Mouse (Mus musculus) urinary bladder, postnatal 14 days (tissue): ENCODE results near the gene C77080.
A peak's percentile ranks its signal among the peaks of the same experiment; 100 is the strongest.

ENCODE experiments used
- DNase-seq: peaks from one replicate; pipeline ENCODE4 v3.0.0; 2021; ENCODE audit warnings: low spot score

C77080 gene

GRCm38 (mm10) chr4:129237843-129238441 lies 23.3 kb downstream of the C77080 start:
- no peak for DNase-seq

- DNase-seq: peak; percentile 47
Observed at GRCm38 (mm10) chr4:129236236-129236813, 24.9 kb downstream of the C77080 start.

GRCm38 (mm10) chr4:129235147-129235546 lies 26.1 kb downstream of the C77080 start:
- DNase-seq: no peak

GRCm38 (mm10) chr4:129234488-129234887 lies 26.7 kb downstream of the C77080 start:
- DNase-seq: peak; percentile 48

- DNase-seq: peak; percentile 70
Observed at GRCm38 (mm10) chr4:129232561-129233360, 28.4 kb downstream of the C77080 start.

GRCm38 (mm10) chr4:129231594-129232450 lies 29.4 kb downstream of the C77080 start:
- DNase-seq: peak; percentile 95

GRCm38 (mm10) chr4:129230926-129231325 lies 30.3 kb downstream of the C77080 start:
- DNase-seq: no peak

GRCm38 (mm10) chr4:129227985-129228381 lies 33.2 kb downstream of the C77080 start:
- DNase-seq: no peak

- DNase-seq: no peak
Observed at GRCm38 (mm10) chr4:129227170-129227984, 33.8 kb downstream of the C77080 start.

GRCm38 (mm10) chr4:129226441-129226963 lies 34.7 kb downstream of the C77080 start:
- no peak for DNase-seq

- DNase-seq: no peak
Observed at GRCm38 (mm10) chr4:129225315-129225714, 35.9 kb downstream of the C77080 start.

- DNase-seq: no peak
Observed at GRCm38 (mm10) chr4:129223421-129224281, 37.6 kb downstream of the C77080 start.

- DNase-seq: no peak
Observed at GRCm38 (mm10) chr4:129222019-129222925, 38.9 kb downstream of the C77080 start.

- DNase-seq: no peak
Observed at GRCm38 (mm10) chr4:129221097-129222010, 39.9 kb downstream of the C77080 start.

GRCm38 (mm10) chr4:129220376-129221089 lies 40.7 kb downstream of the C77080 start:
- no peak for DNase-seq

GRCm38 (mm10) chr4:129219198-129219597 lies 42.0 kb downstream of the C77080 start:
- DNase-seq: no peak

GRCm38 (mm10) chr4:129218569-129219175 lies 42.5 kb downstream of the C77080 start:
- DNase-seq: no peak
